Mouse (Mus musculus) lung, postnatal 0 days (tissue): ENCODE measurements at regions not wholly inside any gene's neighbourhood (a gene's known extent, or its start where the extent isn't known, plus 50 kb on each side); places are given as distances from the start of the nearest gene placed in this dataset.

Experiments
- ATAC-seq: fragments of 200-750 bp; cut with Nextera tagmentation; 2 replicates; pipeline ENCODE4 v1.8.0; 2017; ENCODE audit warnings: moderate library complexity
- DNase-seq: peaks from one replicate; pipeline ENCODE4 v3.0.0-alpha.2; 2016; ENCODE audit warnings: low spot score
- H3K27ac ChIP-seq: fragments of 300-500 bp; sonication (generic); 2 replicates; pipeline ENCODE4 v1.5.1; 2014; ENCODE audit warnings: antibody characterized with exemption, mild to moderate bottlenecking, low read length, mixed read lengths
- H3K27me3 ChIP-seq: fragments of 300-500 bp; sonication (generic); replicated peaks from 2 replicates; pipeline ENCODE4 v1.6.1; 2014; ENCODE audit warnings: low read length, mixed read lengths; ENCODE audit not compliant: insufficient read depth
- H3K36me3 ChIP-seq: fragments of 300-500 bp; sonication (generic); 2 replicates; pipeline ENCODE4 v1.6.1; 2014; ENCODE audit warnings: low read length, mixed read lengths; ENCODE audit not compliant: insufficient read depth
- H3K4me1 ChIP-seq: fragments of 300-500 bp; sonication (generic); 2 replicates; pipeline ENCODE4 v1.6.1; 2014; ENCODE audit warnings: antibody characterized with exemption, low read depth, low read length, mixed read lengths; ENCODE audit not compliant: insufficient read depth
- H3K4me2 ChIP-seq: fragments of 300-500 bp; sonication (generic); replicated peaks from 2 replicates; pipeline ENCODE4 v1.6.1; 2014; ENCODE audit warnings: low read depth, mild to moderate bottlenecking, low read length, moderate library complexity, mixed read lengths
- H3K4me3 ChIP-seq: fragments of 300-500 bp; sonication (generic); 2 replicates; pipeline ENCODE4 v1.5.1; 2014; ENCODE audit warnings: low read depth, low read length
- H3K9ac ChIP-seq: fragments of 300-500 bp; sonication (generic); replicated peaks from 2 replicates; pipeline ENCODE4 v1.6.1; 2014; ENCODE audit warnings: low read depth, mild to moderate bottlenecking
- H3K9me3 ChIP-seq: fragments of 300-500 bp; sonication (generic); 2 replicates; pipeline ENCODE4 v1.6.1; 2016; ENCODE audit warnings: low read length, mixed read lengths
- CTCF ChIP-seq: IDR thresholded peaks from 2 replicates; pipeline ENCODE4 v1.5.1; 2016; ENCODE audit warnings: antibody characterized with exemption, mild to moderate bottlenecking
- EP300 ChIP-seq: IDR thresholded peaks from 2 replicates; pipeline ENCODE4 v1.6.1; 2016; ENCODE audit warnings: antibody characterized with exemption, mild to moderate bottlenecking, control low read depth
- WGBS: fragments of 180-500 bp; shearing (Covaris S2); extraction: QIAGEN DNeasy Blood & Tissue Kit; methylation state at CpG from one replicate; pipeline ENCODE4 v1.1.7; 2014; 5-methylcytosine and 5-hydroxymethylcytosine counted together

GRCm38 (mm10) chr10:122274181-122274580 lies 174.1 kb upstream of the Avpr1a start:
- no peaks in the 10 kb centered on the region for H3K27me3 ChIP-seq
- H3K27ac ChIP-seq, result 0 out of 2 replicates have a peak overlapping the region, but pooled peaks have one; percentile 20
- DNase-seq, result peak; percentile 76
- no peak overlapping the region for H3K4me2 ChIP-seq
- no peak overlapping the region for H3K4me3 ChIP-seq
- peak; percentile 49 for ATAC-seq
- no peaks in the 10 kb centered on the region for H3K9me3 ChIP-seq
- no peak overlapping the region for H3K9ac ChIP-seq
- TF ChIP-seq EP300 (no peak), CTCF (no peak)
- WGBS, result 42% methylated on average over 3 of the region's 3 CpGs
- no peaks in the 10 kb centered on the region for H3K4me1 ChIP-seq
- no peaks in the 10 kb centered on the region for H3K36me3 ChIP-seq

- Histone ChIP-seq H3K9ac (no peak overlapping the region), H3K4me3 (no peak overlapping the region), H3K27ac (no peak overlapping the region), H3K27me3 (no peaks in the 10 kb centered on the region), H3K9me3 (no peaks in the 10 kb centered on the region), H3K4me1 (no peaks in the 10 kb centered on the region), H3K4me2 (no peak overlapping the region), H3K36me3 (no peaks in the 10 kb centered on the region)
- TF ChIP-seq CTCF (no peak), EP300 (no peak)
- 35% methylated on average over 1 of the region's 1 CpGs for WGBS
- peak; percentile 21 for DNase-seq
- no peak for ATAC-seq
Measured at GRCm38 (mm10) chr10:122264070-122264469, 166.9 kb upstream of the Rxylt1 start.

- Histone ChIP-seq H3K9me3 (no peaks in the 10 kb centered on the region), H3K9ac (no peak overlapping the region), H3K27ac (no peak overlapping the region), H3K27me3 (no peaks in the 10 kb centered on the region), H3K36me3 (no peaks in the 10 kb centered on the region), H3K4me1 (no peaks in the 10 kb centered on the region), H3K4me2 (no peak overlapping the region), H3K4me3 (no peak overlapping the region)
- ATAC-seq, result no peak
- WGBS, result 56% methylated on average over 4 of the region's 4 CpGs
- DNase-seq, result no peak
- TF ChIP-seq CTCF (no peak), EP300 (no peak)
Measured at GRCm38 (mm10) chr10:122259354-122259753, 162.2 kb upstream of the Rxylt1 start.

- no peaks in the 10 kb centered on the region for H3K9me3 ChIP-seq
- DNase-seq (no peak), ATAC-seq (no peak)
- H3K27ac ChIP-seq, result no peak overlapping the region
- H3K36me3 ChIP-seq, result no peaks in the 10 kb centered on the region
- no peak overlapping the region for H3K4me2 ChIP-seq
- TF ChIP-seq EP300 (no peak), CTCF (no peak)
- WGBS, result 77% methylated on average over 3 of the region's 3 CpGs
- no peak overlapping the region for H3K9ac ChIP-seq
- H3K4me1 ChIP-seq, result no peaks in the 10 kb centered on the region
- no peak overlapping the region for H3K4me3 ChIP-seq
- no peaks in the 10 kb centered on the region for H3K27me3 ChIP-seq
Measured at GRCm38 (mm10) chr10:122258711-122259110, 161.5 kb upstream of the Rxylt1 start.

GRCm38 (mm10) chr10:122231818-122232217 lies 134.6 kb upstream of the Rxylt1 start:
- no peak for ATAC-seq
- Histone ChIP-seq H3K9me3 (no peaks in the 10 kb centered on the region), H3K9ac (no peak overlapping the region), H3K27ac (no peak overlapping the region), H3K4me1 (no peaks in the 10 kb centered on the region), H3K36me3 (no peaks in the 10 kb centered on the region), H3K4me2 (no peak overlapping the region), H3K27me3 (no peaks in the 10 kb centered on the region), H3K4me3 (no peak overlapping the region)
- no peak for TF ChIP-seq CTCF
- no peak for TF ChIP-seq EP300
- WGBS, result 81% methylated on average over 7 of the region's 7 CpGs
- no peak for DNase-seq

GRCm38 (mm10) chr10:122230746-122231145 lies 133.6 kb upstream of the Rxylt1 start:
- Histone ChIP-seq H3K4me3 (no peak overlapping the region), H3K4me1 (no peaks in the 10 kb centered on the region), H3K9ac (no peak overlapping the region), H3K27me3 (no peaks in the 10 kb centered on the region), H3K4me2 (no peak overlapping the region), H3K27ac (no peak overlapping the region), H3K9me3 (no peaks in the 10 kb centered on the region), H3K36me3 (no peaks in the 10 kb centered on the region)
- DNase-seq (peak; percentile 15), ATAC-seq (no peak; the same call in 1 of the 2 replicates)
- WGBS, result 30% methylated on average over 11 of the region's 11 CpGs
- no peak for TF ChIP-seq CTCF
- no peak for TF ChIP-seq EP300

GRCm38 (mm10) chr10:122225679-122226078 lies 128.5 kb upstream of the Rxylt1 start:
- Histone ChIP-seq H3K9me3 (no peaks in the 10 kb centered on the region), H3K36me3 (no peaks in the 10 kb centered on the region), H3K27me3 (no peaks in the 10 kb centered on the region), H3K4me3 (no peak overlapping the region), H3K4me2 (no peak overlapping the region), H3K4me1 (no peaks in the 10 kb centered on the region; the same call in 1 of the 2 replicates), H3K9ac (no peak overlapping the region), H3K27ac (no peak overlapping the region)
- TF ChIP-seq EP300, result no peak
- no peak for TF ChIP-seq CTCF
- no peak for ATAC-seq
- no peak for DNase-seq
- WGBS, result 90% methylated on average over 8 of the region's 8 CpGs
